Mouse (Mus musculus): ENCODE results near the gene Parvg.
A peak's percentile ranks its signal among the peaks of the same experiment; 100 is the strongest.

Parvg gene

GRCm38 (mm10) chr15:84305333-84305732 lies 18.5 kb upstream of the Parvg start:
- DNase-seq (ENCODE audit: low spot score) = no peak

DNA sequence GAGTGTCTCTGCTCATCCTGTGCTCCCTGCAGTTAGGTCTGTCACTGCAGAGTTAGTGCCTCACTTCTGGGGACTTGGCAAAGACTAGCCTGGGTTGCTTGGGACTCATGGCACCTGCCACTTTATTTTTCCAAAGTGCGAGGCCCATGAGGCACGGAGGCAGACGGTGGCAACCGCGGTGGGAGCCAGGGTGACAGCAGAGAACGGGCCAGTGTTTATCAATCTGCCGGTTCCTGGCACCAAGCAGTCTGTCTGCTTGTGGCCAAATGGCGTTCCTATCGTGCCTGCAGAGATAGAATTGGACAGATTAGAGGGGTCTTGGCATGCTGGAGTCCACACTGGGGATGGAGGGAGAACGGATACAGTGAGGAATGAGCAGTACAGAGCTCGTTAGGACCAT lies 13.6 kb upstream of the Parvg start:
- DNase-seq (ENCODE audit: low spot score) = no peak

DNA sequence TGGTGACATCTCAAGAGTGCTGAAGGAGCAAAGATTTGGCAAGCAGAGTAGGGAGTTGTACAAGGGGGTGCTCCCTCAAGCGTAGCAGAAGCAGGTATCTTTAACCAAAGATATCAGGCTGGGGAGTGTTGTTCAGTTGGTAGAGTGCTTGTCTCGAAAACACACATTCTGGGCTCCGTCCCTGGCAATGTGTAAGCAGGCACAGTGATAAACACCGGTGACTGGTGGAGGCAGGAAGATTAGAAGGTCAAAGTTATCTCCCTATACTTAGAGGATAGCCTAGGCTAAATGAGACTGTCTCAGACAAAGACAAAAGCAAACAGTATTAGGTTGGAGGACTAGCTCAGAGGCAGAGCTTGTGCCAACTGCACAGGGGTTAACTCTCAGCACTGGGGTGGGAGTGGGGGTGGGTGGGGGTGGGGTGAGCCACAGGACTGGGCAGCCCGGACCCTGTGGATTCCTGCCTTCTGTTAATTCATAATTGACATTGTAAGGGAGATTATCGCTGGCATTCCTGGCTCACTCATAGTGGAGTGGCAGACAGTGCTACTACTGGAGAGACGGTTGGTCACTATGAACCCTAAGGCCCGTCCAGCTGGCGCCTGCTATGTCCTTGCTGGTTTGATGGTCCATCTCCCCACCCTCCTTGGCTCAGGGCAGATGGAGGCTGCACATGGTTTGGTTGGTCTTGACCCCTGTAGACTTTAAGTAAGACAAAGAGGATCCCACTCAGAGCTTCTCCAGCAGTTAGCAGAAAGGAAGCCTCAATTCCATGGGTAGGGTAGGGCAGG lies 12.3 kb upstream of the Parvg start:
- DNase-seq (ENCODE audit: low spot score) = no peak

- no peak for DNase-seq (ENCODE audit: low spot score)
Observed at GRCm38 (mm10) chr15:84312878-84313565, 10.8 kb upstream of the Parvg start.

DNA sequence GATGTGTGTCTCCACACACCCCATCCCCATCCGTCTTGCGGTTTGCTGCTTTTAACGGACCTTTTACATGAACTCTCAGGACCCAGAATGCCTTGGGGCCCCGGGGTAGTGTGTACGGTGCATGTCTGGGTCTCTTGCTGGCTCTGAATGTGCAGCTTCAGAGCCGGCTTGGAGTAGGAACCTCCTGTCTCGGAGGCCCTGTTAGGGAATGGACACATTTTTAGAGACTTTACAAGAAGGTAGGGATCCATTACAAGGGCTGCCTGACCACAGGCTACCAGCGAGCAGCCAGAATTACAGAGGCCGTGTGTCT lies 10.3 kb upstream of the Parvg start:
- DNase-seq (ENCODE audit: low spot score) = no peak

DNA sequence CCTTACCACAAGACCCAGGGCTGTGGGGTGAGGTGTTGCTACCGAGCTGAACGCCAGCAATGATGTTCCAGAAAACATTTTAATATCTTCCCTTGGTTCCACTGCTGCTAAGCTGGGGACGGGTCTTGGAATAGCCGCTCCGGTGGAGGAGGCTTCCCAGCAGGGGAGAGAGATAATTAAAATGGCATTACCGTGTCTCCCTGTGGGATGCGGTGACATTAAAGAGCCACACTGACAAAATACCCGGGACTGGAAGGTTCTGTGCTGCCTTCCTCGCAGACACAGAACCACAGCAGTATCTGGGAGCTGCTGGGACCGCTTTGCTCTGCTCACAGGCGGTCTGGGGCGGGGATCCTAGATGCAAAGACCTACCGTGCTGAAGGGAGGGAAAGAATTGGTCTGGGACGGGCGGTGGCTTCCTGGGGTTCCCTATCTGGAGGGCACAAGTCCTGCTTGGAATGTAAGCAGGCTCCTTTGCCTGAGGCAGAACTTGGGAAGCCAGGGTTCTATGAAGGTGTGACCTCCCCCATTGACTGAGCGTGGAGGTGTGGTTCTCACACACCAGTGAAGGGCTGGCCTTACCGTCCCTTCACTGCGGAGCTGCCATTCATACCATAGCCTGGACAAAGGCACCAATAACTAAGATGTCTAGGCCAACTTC lies 9.3 kb upstream of the Parvg start:
- DNase-seq (ENCODE audit: low spot score) = no peak

GRCm38 (mm10) chr15:84315276-84316046 lies 8.4 kb upstream of the Parvg start:
- DNase-seq (ENCODE audit: low spot score) = peak; percentile 28

DNA sequence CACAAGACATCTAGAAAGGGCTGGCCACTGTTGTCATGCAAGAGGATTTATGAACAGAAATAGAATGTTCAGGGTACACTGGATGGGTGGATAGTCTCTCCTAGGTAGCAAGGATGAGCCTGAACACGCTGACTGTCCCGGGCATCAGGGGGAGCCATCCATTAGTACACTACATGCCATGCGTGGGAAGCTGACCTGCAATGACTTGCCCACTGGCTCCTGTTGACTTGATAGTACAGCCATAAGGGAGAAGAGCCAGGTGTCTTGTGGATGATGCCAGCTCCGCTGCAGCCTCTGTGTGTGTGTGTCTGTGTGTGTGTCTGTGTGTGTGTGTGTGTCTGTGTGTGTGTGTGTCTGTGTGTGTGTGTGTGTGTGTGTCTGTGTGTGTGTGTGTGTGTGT lies 4.4 kb upstream of the Parvg start:
- DNase-seq (ENCODE audit: low spot score) = no peak

GRCm38 (mm10) chr15:84321544-84322174 lies 2.2 kb upstream of the Parvg start:
- no peak for DNase-seq (ENCODE audit: low spot score)

DNA sequence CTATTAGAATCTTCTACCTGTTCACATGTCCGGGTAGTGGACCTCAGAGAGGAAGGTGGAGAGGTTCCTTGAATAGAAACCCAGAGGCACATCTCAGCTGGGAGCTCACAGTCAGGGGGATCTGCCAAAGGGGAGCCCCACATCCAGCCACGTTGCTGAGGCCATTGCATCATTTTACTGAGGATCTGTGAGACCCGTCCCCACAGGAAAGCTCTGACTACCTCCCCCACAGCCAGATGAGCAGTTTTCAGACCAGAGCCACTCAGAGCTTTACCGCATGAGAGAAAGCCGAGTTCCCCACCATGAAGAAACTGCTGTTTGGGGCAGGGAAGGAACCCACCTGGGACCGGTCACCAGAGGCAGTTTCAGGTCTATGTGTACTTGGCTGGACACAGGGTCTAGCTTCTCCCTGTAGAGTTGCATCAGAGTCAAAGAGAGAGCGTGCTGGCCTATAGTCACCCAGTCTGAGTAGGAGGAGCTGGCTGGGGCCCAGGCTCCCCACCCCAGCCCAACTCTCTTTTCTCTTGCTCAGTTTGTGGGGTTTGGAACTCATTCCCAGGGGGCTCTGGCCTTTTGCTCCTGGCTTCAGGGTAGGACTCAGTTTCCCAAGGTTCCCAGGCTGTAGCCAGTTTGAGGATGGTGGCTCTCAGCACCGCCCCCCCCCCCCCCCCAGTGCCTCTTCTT lies 1.2 kb downstream of the Parvg start:
- no peak for DNase-seq (ENCODE audit: low spot score)

- peak; percentile 16 for DNase-seq (ENCODE audit: low spot score)
Observed at GRCm38 (mm10) chr15:84325736-84326135, 1.9 kb downstream of the Parvg start.

DNA sequence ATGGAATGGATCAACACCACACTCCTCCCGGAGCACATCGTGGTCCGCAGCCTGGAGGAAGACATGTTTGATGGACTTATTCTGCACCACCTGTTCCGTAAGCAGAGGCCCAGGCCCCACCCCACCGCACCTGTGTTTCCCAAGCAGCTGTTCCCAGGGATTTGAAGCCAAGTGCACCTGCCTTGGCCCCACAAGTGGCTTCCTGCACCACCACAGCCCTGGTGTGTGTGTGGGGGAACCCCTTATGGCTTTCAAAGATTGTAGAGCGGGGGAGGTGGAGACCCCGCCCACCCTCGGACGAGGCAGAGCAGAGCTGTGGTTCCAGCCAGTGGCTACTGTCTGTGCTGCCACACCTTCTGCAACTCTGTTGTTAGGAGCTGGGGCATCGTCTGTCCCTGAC lies 5.0 kb downstream of the Parvg start:
- no peak for DNase-seq (ENCODE audit: low spot score)

GRCm38 (mm10) chr15:84329940-84330339 lies 6.1 kb downstream of the Parvg start:
- DNase-seq (ENCODE audit: low spot score) = no peak

DNA sequence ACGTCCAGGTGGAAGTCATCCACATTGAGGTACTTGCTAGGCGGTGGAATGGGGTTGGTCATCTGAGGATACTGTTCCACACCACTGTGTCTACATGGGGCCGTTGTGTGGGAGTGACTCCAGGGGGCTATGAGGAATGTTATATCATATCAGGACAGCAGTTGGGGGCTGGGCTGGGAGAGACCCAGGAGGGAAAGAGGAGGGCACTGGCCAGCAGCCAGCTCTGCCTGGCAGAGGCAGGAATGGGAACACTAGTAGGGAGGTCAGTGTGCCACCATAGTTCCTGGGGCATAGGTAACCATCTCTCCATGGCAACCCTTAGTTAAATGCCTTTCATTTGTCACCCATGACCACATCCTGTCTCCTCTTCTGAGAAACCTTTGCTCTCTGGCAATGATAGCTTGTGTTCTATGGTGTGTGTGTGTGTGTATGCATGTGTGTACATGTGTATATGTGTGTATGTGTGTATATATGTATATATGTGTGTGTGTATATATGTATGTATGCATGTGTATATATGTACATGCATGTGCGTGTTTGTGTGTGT lies 7.3 kb downstream of the Parvg start:
- DNase-seq (ENCODE audit: low spot score) = no peak

GRCm38 (mm10) chr15:84336281-84336817 lies 12.5 kb downstream of the Parvg start:
- DNase-seq (ENCODE audit: low spot score) = no peak

- DNase-seq (ENCODE audit: low spot score) = no peak
Observed at GRCm38 (mm10) chr15:84337599-84337998, 13.8 kb downstream of the Parvg start.

DNA sequence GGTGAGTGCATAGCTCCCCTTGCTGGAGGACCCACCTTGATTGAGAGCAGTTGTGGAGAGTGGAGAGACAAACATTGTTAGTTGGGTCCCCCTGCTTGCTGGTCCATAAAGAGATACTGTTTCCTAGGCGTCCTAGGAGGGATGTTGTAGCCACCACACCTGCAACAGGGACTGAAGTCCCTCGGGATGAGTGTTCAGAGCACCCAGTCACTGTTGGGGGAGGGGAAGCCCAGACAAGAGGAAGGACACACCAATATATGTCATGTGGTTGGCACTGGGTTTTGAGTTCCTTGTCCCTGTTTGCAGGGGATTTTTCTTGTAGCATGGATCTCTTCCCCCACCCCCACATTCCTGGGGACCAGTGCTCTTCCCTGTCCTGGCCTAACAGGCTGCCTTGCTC lies 17.1 kb downstream of the Parvg start:
- no peak for DNase-seq (ENCODE audit: low spot score)

GRCm38 (mm10) chr15:84348769-84349168 lies 24.9 kb downstream of the Parvg start:
- no peak for DNase-seq (ENCODE audit: low spot score)

DNA sequence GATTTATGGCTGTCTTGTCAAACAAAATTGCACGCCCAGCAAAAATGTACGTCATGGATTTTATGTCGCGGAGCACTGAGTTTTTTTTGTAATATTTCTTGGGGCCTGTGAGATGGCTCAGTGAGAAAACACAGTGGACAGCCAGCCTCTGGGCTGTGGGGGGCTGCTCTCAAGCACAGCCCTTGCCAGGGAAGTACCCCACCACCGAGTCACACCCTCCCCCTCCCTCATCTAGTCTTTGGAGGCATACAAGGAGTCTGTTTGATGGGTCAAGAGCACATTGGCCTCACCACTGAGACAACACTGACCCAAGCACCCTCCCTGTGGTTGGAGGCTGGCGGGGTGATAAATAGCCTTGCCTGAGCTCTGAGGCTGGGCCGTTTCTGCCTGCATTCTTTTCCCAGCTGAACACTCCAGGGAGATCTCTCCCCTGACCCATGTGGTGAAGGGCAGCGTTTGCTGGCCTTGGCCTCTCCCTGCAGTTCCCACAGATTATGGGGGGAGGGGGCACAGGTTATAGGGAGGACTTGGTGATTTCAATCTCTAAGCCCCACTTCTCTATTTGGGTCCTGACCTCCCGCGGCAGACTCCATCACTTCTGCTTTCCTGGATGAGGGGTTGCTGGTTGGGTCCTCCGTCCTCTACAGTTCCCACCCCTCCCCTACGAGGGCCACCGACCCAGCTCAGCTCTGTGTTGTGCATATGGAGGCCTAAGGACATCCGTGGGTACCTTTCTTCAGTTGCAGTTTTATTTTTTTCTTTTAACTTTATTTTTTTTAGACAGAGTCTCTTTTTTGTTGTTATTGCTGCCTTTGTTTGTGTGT lies 26.3 kb downstream of the Parvg start:
- no peak for DNase-seq (ENCODE audit: low spot score)

- no peak for DNase-seq (ENCODE audit: low spot score)
Observed at GRCm38 (mm10) chr15:84351342-84351741, 27.5 kb downstream of the Parvg start.
